In the genomic region with DNA sequence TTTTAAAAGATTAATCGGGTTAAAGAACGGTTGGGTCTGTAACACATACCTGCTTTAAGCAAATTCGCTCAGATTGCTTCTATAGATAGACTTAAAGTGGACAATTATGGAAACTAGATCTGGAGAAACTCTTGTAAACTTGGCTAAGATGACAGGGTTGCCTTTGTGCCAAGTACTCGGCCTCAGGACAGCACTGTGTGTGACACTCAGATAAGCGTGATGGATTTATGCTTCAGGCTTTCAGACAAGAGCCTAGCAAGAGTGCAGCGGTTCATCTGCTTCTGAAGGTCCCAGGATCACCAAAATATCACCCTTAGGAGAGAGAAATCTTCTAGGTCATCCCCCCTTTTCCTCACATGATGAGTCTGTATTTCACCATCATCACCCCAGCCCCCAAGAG, we compare ENCODE assay signal across 26 mouse cellular contexts.
DNase-seq lines count a peak whose midpoint lies in the region; ATAC-seq lines count a peak whose summit lies in the region.
"Had no signal": no experiment of that assay in that cellular context is flagged by ENCODE, and none has a peak within 500 bp of the region (broad histone marks: within the 10 kb centered on the region; RNA-seq: fewer than 3 reads in every experiment).

No protein-coding gene starts in this region.

- no peaks in the 10 kb centered on the region for H3K36me3 ChIP-seq in heart, embryonic 10.5 days
- H3K36me3 ChIP-seq in lung, embryonic 15.5 days, result no peaks in the 10 kb centered on the region
- H3K36me3 ChIP-seq in embryonic facial prominence, embryonic 13.5 days, result no peaks in the 10 kb centered on the region
- H3K36me3 ChIP-seq: embryonic facial prominence, embryonic 12.5 days; G1E; heart, embryonic 15.5 days had no signal

- 0 out of 2 replicates have a peak overlapping the region, but pooled peaks have one; percentile 4 for H3K27ac ChIP-seq in heart, embryonic 10.5 days
- no peak overlapping the region for H3K27ac ChIP-seq in lung, embryonic 15.5 days
- H3K27ac ChIP-seq in embryonic facial prominence, embryonic 13.5 days, result peak overlapping the region; percentile 0; the same call in 1 of the 2 replicates
- H3K27ac ChIP-seq: embryonic facial prominence, embryonic 12.5 days; forebrain, embryonic 13.5 days; gastrocnemius, adult 2 months; heart, embryonic 15.5 days had no signal

- WGBS in heart, embryonic 10.5 days, result 62% methylated on average over 6 of the region's 6 CpGs
- WGBS in lung, embryonic 15.5 days, result 49% methylated on average over 6 of the region's 6 CpGs
- 65% methylated on average over 6 of the region's 6 CpGs for WGBS in embryonic facial prominence, embryonic 13.5 days

- ATAC-seq in lung, embryonic 15.5 days (ENCODE audit: borderline replicate concordance, extremely low read depth, low FRiP score, low TSS enrichment), result peak; percentile 52; the same call in 1 of the 2 replicates
- ATAC-seq in embryonic facial prominence, embryonic 13.5 days (ENCODE audit: insufficient number of reproducible peaks, insufficient read depth, low FRiP score, low TSS enrichment, low read depth), result no peak
- ATAC-seq: activated CD4-positive, CD25-positive, alpha-beta regulatory T cell, adult 4 months; CD4-positive, CD25-positive, alpha-beta regulatory T cell, adult 4 months; forebrain, embryonic 13.5 days; hindbrain, embryonic 16.5 days; inflammation-experienced regulatory T-cells, adult 6 months; Patski had no signal

- no peaks in the 10 kb centered on the region for H3K9me3 ChIP-seq in heart, embryonic 10.5 days
- no peaks in the 10 kb centered on the region for H3K9me3 ChIP-seq in lung, embryonic 15.5 days
- no peaks in the 10 kb centered on the region for H3K9me3 ChIP-seq in embryonic facial prominence, embryonic 13.5 days
- H3K9me3 ChIP-seq: embryonic facial prominence, embryonic 12.5 days; forebrain, embryonic 13.5 days; G1E; heart, embryonic 15.5 days had no signal

- no peak overlapping the region for H3K9ac ChIP-seq in lung, embryonic 15.5 days
- no peak overlapping the region for H3K9ac ChIP-seq in embryonic facial prominence, embryonic 13.5 days
- H3K9ac ChIP-seq: embryonic facial prominence, embryonic 12.5 days; forebrain, embryonic 13.5 days; heart, embryonic 15.5 days had no signal

- DNase-seq in heart, embryonic 10.5 days (ENCODE audit: low spot score), result no peak
- DNase-seq in heart, postnatal 36 days, result no peak
- DNase-seq in lung, postnatal 25 days (ENCODE audit: low spot score), result no peak
- DNase-seq in MN1 (ENCODE audit: low spot score), result peak; percentile 38
- DNase-seq in thymus, postnatal 14 days, result no peak
- no peak for DNase-seq in adrenal gland, postnatal 10 days
- DNase-seq: adrenal gland, adult 2 months; B cell, adult 2 months; cerebellum, adult 11 months; cerebellum, adult 8-10 months; cerebellum, postnatal 14 days; embryo, embryonic 11 days; gastrocnemius, adult 2 months; gastrocnemius, postnatal 25 days; heart, postnatal 14 days had no signal

- intact Hi-C loops in heart, postnatal 36 days (cut with DNase I), result no loop called here

- no peaks in the 10 kb centered on the region for H3K27me3 ChIP-seq in heart, embryonic 10.5 days (ENCODE audit: insufficient read depth, poor library complexity, severe bottlenecking)
- no peaks in the 10 kb centered on the region for H3K27me3 ChIP-seq in lung, embryonic 15.5 days
- no peaks in the 10 kb centered on the region for H3K27me3 ChIP-seq in embryonic facial prominence, embryonic 13.5 days
- H3K27me3 ChIP-seq: embryonic facial prominence, embryonic 12.5 days; forebrain, embryonic 13.5 days; heart, embryonic 15.5 days; Patski had no signal

- H3K4me3 ChIP-seq in heart, embryonic 10.5 days, result no peak overlapping the region
- no peak overlapping the region for H3K4me3 ChIP-seq in lung, embryonic 15.5 days
- H3K4me3 ChIP-seq in embryonic facial prominence, embryonic 13.5 days, result no peak overlapping the region
- H3K4me3 ChIP-seq: embryonic facial prominence, embryonic 12.5 days; forebrain, embryonic 13.5 days; gastrocnemius, adult 2 months; heart, embryonic 15.5 days had no signal

- H3K4me2 ChIP-seq in lung, embryonic 15.5 days, result no peak overlapping the region
- no peak overlapping the region for H3K4me2 ChIP-seq in embryonic facial prominence, embryonic 13.5 days
- H3K4me2 ChIP-seq: embryonic facial prominence, embryonic 12.5 days; forebrain, embryonic 13.5 days; heart, embryonic 15.5 days had no signal

- peaks cover 26% of the 10 kb centered on the region for H3K4me1 ChIP-seq in heart, embryonic 10.5 days
- peaks cover 25% of the 10 kb centered on the region for H3K4me1 ChIP-seq in lung, embryonic 15.5 days
- peaks cover 34% of the 10 kb centered on the region for H3K4me1 ChIP-seq in embryonic facial prominence, embryonic 13.5 days
